Mouse (Mus musculus) liver, embryonic 14 days (tissue): ENCODE measurements around the gene Slc35f4. TPM values are rescaled to one million over a fixed set of nuclear protein-coding genes. Genes with fewer than 3 reads are reported as not detected.

ENCODE experiments used
- polyA plus RNA-seq: library from polyadenylated mRNA; depleted of rRNA; stranded (reverse); fragments of >200 nt; gene quantifications from 2 replicates; pipeline ENCODE4 v1.2.3, GENCODE M21; 2012; rRNA removed

Slc35f4 gene
- not detected in 2 replicates for polyA plus RNA-seq

DNA sequence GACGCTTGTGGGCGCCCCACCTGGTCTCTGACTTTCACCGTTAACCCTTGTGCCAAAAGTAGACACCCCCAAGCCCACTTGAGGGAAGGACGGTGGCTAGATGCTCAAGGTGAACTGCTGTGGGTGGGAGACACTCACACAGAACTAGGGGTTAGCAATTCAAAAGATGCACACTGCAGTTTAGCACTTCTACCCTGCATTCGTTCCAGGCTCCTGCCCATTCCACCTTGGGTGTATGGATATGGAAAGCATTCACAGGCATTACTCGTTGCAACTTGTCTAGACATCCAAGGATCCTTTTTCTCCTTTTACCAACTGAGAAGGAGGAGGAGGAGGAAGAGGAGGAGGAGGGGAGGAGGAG, at the start of gene Slc35f4:
Gene Slc35f4 (minus strand): TSS at position 116 of the 361 bp plus-strand sequence.

